Mouse (Mus musculus): Measurements from ENCODE around the gene St6galnac3. TPM values are rescaled to one million over a fixed set of nuclear protein-coding genes. Genes with fewer than 3 reads are reported as not detected.

Gene St6galnac3
- polyA plus RNA-seq, 1 experiment: 8.4 TPM

GRCm38 (mm10) chr3:153169744-153170143, 555.2 kb downstream of the St6galnac3 start:
- DNase-seq: no peak
- Histone ChIP-seq H3K4me1 (ENCODE audit: control insufficient read depth, insufficient read depth, low read length) (no peaks in the 10 kb centered on the region; the same call in 1 of the 2 replicates), H3K4me3 (replicated peaks; ENCODE audit: extremely low read depth, low read depth, low read length) (no peak overlapping the region)
- TF ChIP-seq POLR2A (IDR thresholded peaks at IDR 0.05; ENCODE audit: borderline replicate concordance, extremely low read depth, low read depth, low read length) (no peak), CTCF (IDR thresholded peaks at IDR 0.05; ENCODE audit: insufficient read depth, low read length) (no peak)
- 90% methylated on average over 11 of the region's 11 CpGs for WGBS

GRCm38 (mm10) chr3:153161676-153162075, 563.3 kb downstream of the St6galnac3 start:
- Histone ChIP-seq H3K4me3 (replicated peaks; ENCODE audit: extremely low read depth, low read depth, low read length) (no peak overlapping the region), H3K4me1 (ENCODE audit: control insufficient read depth, insufficient read depth, low read length) (no peaks in the 10 kb centered on the region)
- WGBS: 51% methylated on average over 9 of the region's 9 CpGs
- DNase-seq: no peak
- TF ChIP-seq POLR2A (IDR thresholded peaks at IDR 0.05; ENCODE audit: borderline replicate concordance, extremely low read depth, low read depth, low read length): no peak
- no peak for TF ChIP-seq CTCF (IDR thresholded peaks at IDR 0.05; ENCODE audit: insufficient read depth, low read length)

- 87% methylated on average over 5 of the region's 5 CpGs for WGBS
These were observed 564.3 kb downstream of the St6galnac3 start for GRCm38 (mm10) chr3:153160683-153161082.

GRCm38 (mm10) chr3:153148887-153149286, 576.1 kb downstream of the St6galnac3 start:
- DNase-seq: no peak
- TF ChIP-seq CTCF (IDR thresholded peaks at IDR 0.05; ENCODE audit: insufficient read depth, low read length): no peak
- no peak for TF ChIP-seq POLR2A (IDR thresholded peaks at IDR 0.05; ENCODE audit: borderline replicate concordance, extremely low read depth, low read depth, low read length)

More at GRCm38 (mm10) chr3:153160683-153161082, 564.3 kb downstream of the St6galnac3 start:
- DNase-seq: no peak
- Histone ChIP-seq H3K4me1 (ENCODE audit: control insufficient read depth, insufficient read depth, low read length) (no peaks in the 10 kb centered on the region), H3K4me3 (replicated peaks; ENCODE audit: extremely low read depth, low read depth, low read length) (no peak overlapping the region)
- TF ChIP-seq CTCF (IDR thresholded peaks at IDR 0.05; ENCODE audit: insufficient read depth, low read length) (no peak), POLR2A (IDR thresholded peaks at IDR 0.05; ENCODE audit: borderline replicate concordance, extremely low read depth, low read depth, low read length) (no peak)

More at GRCm38 (mm10) chr3:153148887-153149286, 576.1 kb downstream of the St6galnac3 start:
- no peak overlapping the region for H3K4me3 ChIP-seq (replicated peaks; ENCODE audit: extremely low read depth, low read depth, low read length)
- 23% methylated on average over 2 of the region's 2 CpGs for WGBS
- no peaks in the 10 kb centered on the region for H3K4me1 ChIP-seq (ENCODE audit: control insufficient read depth, insufficient read depth, low read length)

Other genes starting within 250 kb of the St6galnac3 start
- not detected in 2 replicates for gene Asb17, start 119.0 kb upstream of the St6galnac3 start, polyA plus RNA-seq (2012; rRNA removed)
- gene Msh4, start 181.0 kb upstream of the St6galnac3 start, polyA plus RNA-seq (2012; rRNA removed): 0.05 and 0.06 TPM in 2 replicates
- 22.4 and 29.7 TPM in 2 replicates for gene Rabggtb, start 187.8 kb upstream of the St6galnac3 start, polyA plus RNA-seq (2012; rRNA removed)
- 27.1 and 62.3 TPM in 2 replicates for gene Acadm, start 219.5 kb upstream of the St6galnac3 start, polyA plus RNA-seq (2012; rRNA removed)
- 0.05 TPM in 1 of 2 replicates, not detected in the other for gene Slc44a5, start 248.3 kb upstream of the St6galnac3 start, polyA plus RNA-seq (2012; rRNA removed)

All from lung, adult 2 months (tissue).